Mouse (Mus musculus) limb, embryonic 12.5 days (tissue): Measurements from ENCODE around the gene Gna12. TPM values are rescaled to one million over a fixed set of nuclear protein-coding genes. Genes with fewer than 3 reads are reported as not detected.

Source experiments
- ATAC-seq: fragments of 200-750 bp; cut with Nextera tagmentation; 2 replicates; pipeline ENCODE4 v1.8.0; 2017; ENCODE audit warnings: low read depth, moderate TSS enrichment; ENCODE audit not compliant: insufficient number of reproducible peaks, insufficient read depth, low FRiP score, low TSS enrichment
- H3K27ac ChIP-seq: fragments of 300-500 bp; sonication (generic); 2 replicates; pipeline ENCODE4 v1.5.1; 2016; ENCODE audit warnings: mild to moderate bottlenecking, moderate library complexity
- H3K27me3 ChIP-seq: fragments of 300-500 bp; sonication (generic); 2 replicates; pipeline ENCODE4 v1.6.1; 2016; ENCODE audit warnings: mild to moderate bottlenecking, moderate library complexity
- H3K36me3 ChIP-seq: fragments of 300-500 bp; sonication (generic); 2 replicates; pipeline ENCODE4 v1.6.1; 2016; ENCODE audit warnings: mild to moderate bottlenecking, moderate library complexity
- H3K4me1 ChIP-seq: fragments of 300-500 bp; sonication (generic); replicated peaks from 2 replicates; pipeline ENCODE4 v1.6.1; 2016
- H3K4me2 ChIP-seq: fragments of 300-500 bp; sonication (generic); 2 replicates; pipeline ENCODE4 v1.6.1; 2016; ENCODE audit warnings: mild to moderate bottlenecking, moderate library complexity
- H3K4me3 ChIP-seq: fragments of 300-500 bp; sonication (generic); replicated peaks from 2 replicates; pipeline ENCODE4 v1.5.1; 2016; ENCODE audit warnings: mild to moderate bottlenecking
- H3K9ac ChIP-seq: fragments of 300-500 bp; sonication (generic); replicated peaks from 2 replicates; pipeline ENCODE4 v1.6.1; 2016; ENCODE audit warnings: mild to moderate bottlenecking, moderate library complexity
- H3K9me3 ChIP-seq: fragments of 300-500 bp; sonication (generic); 2 replicates; pipeline ENCODE4 v1.6.1; 2016; ENCODE audit warnings: mild to moderate bottlenecking, moderate library complexity
- WGBS: fragments of 180-500 bp; shearing (Covaris S2); methylation state at CpG from one replicate; pipeline ENCODE4 v1.1.7; 2016; 5-methylcytosine and 5-hydroxymethylcytosine counted together
- polyA plus RNA-seq: library from polyadenylated mRNA; unstranded; fragments of >200 nt; fragmentation: Nextera tagmentation; extraction: Ambion mirVana; gene quantifications from 2 replicates; pipeline ENCODE4 v1.2.1, GENCODE M21; 2016

Gna12 gene
- polyA plus RNA-seq, 1 experiment from 2014 or later, result 49.7 TPM

DNA sequence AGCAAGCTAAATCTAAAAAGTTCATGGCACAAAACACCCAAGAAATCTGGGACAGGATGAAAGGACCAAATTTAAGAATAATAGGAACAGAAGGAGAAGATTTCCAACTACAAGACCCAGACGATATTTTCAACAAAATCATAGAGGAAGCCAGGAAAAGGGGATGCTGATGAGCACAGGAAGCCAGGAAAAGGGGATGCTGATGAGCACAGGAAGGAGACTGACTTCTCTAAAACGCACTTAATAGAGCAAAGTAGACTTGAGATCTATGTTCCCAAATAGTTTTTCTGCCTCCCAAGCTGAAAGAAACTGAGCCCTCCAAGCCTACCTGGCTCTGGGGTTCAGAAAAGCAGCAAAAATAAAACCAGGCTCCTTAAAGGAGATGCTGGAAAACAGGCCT is 2.8 kb downstream of the Gna12 start:
- ATAC-seq, result no peak
- no peaks in the 10 kb centered on the region for H3K9me3 ChIP-seq
- no peak overlapping the region for H3K4me2 ChIP-seq
- peaks cover 31% of the 10 kb centered on the region for H3K4me1 ChIP-seq
- no peak overlapping the region for H3K4me3 ChIP-seq
- WGBS, result 61% methylated on average over 2 of the region's 2 CpGs
- H3K9ac ChIP-seq, result no peak overlapping the region
- H3K27ac ChIP-seq, result no peak overlapping the region
- H3K27me3 ChIP-seq, result no peaks in the 10 kb centered on the region
- peaks cover 12% of the 10 kb centered on the region; the same call in 1 of the 2 replicates for H3K36me3 ChIP-seq

DNA sequence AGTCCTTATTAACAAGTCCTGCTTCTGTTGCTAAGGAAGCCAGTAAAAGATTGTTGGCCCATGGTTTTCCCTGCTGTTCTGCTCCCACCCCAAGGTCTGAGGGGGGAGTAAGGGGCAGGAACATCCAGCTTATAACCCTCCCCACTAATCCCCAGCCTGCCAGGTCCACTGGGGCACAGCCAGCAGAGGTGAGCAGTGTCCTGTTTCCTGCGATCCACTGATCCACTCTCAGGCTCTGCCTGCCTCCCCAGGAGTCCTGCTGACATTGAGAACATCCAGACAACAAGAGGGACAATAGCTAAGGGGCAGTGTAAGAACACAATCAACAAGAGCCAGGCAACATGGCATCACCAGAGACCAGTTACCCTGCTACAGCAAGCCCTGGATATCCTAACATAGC is 3.4 kb downstream of the Gna12 start:
- H3K9me3 ChIP-seq, result no peaks in the 10 kb centered on the region
- no peaks in the 10 kb centered on the region for H3K27me3 ChIP-seq
- H3K4me2 ChIP-seq, result 0 out of 2 replicates have a peak overlapping the region, but pooled peaks have one; percentile 4
- no peak overlapping the region for H3K4me3 ChIP-seq
- 28% methylated on average over 1 of the region's 1 CpGs for whole genome bisulfite sequencing
- ATAC-seq, result no peak
- no peak overlapping the region for H3K27ac ChIP-seq
- H3K4me1 ChIP-seq, result peaks cover 31% of the 10 kb centered on the region
- no peak overlapping the region for H3K9ac ChIP-seq
- peaks cover 12% of the 10 kb centered on the region; the same call in 1 of the 2 replicates for H3K36me3 ChIP-seq

DNA sequence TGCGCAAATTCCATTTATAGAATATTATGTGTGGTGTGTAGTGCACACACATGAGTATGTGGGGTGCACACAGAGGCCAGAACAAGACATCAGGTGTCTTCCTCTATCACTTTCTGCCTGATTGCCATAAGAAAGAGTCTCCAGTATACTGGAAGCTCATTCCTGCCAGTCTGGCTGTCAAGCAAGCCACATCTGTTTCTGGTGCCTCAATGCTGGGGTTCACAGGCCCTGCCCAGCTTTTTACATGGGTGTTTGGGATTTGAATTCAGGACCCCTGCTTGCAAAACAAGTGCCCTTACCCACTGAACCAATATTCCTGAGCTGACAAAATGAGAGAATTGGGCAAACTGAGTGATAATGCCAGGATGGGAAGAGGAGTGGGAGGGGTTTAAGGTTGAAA is 4.1 kb downstream of the Gna12 start:
- 97% methylated on average over 1 of the region's 1 CpGs for WGBS

DNA sequence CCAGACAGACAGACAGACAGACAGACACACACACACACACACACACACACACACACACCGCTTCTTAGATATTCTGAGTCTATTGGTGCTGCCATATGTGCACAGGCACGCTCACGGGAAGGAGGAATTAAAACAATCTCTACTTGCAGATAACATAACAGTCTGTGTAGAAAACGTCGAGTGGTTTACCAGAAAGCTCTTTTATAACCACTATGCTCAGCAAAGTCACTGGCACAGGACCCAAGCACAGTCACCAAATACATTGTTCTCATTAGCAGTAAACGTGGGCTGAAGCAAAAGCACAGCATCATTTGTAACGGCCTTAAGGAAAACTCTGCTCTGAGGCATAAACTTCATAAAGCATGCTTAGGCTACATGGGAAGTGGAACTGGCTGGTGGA is 6.1 kb downstream of the Gna12 start:
- no peaks in the 10 kb centered on the region for H3K27me3 ChIP-seq
- 83% methylated on average over 7 of the region's 7 CpGs for WGBS
- no peak for ATAC-seq
- no peak overlapping the region for H3K27ac ChIP-seq
- peaks cover 12% of the 10 kb centered on the region; the same call in 1 of the 2 replicates for H3K36me3 ChIP-seq
- H3K4me1 ChIP-seq, result peaks cover 31% of the 10 kb centered on the region
- H3K4me2 ChIP-seq, result no peak overlapping the region
- H3K4me3 ChIP-seq, result no peak overlapping the region
- H3K9ac ChIP-seq, result no peak overlapping the region
- H3K9me3 ChIP-seq, result no peaks in the 10 kb centered on the region

More for the DNA sequence above, 4.1 kb downstream of the Gna12 start:
- H3K9ac ChIP-seq, result no peak overlapping the region
- H3K27me3 ChIP-seq, result no peaks in the 10 kb centered on the region
- H3K9me3 ChIP-seq, result no peaks in the 10 kb centered on the region
- H3K4me3 ChIP-seq, result no peak overlapping the region
- no peak for ATAC-seq
- H3K4me1 ChIP-seq, result peaks cover 31% of the 10 kb centered on the region
- H3K36me3 ChIP-seq, result peaks cover 12% of the 10 kb centered on the region; the same call in 1 of the 2 replicates
- no peak overlapping the region for H3K4me2 ChIP-seq
- no peak overlapping the region for H3K27ac ChIP-seq

DNA sequence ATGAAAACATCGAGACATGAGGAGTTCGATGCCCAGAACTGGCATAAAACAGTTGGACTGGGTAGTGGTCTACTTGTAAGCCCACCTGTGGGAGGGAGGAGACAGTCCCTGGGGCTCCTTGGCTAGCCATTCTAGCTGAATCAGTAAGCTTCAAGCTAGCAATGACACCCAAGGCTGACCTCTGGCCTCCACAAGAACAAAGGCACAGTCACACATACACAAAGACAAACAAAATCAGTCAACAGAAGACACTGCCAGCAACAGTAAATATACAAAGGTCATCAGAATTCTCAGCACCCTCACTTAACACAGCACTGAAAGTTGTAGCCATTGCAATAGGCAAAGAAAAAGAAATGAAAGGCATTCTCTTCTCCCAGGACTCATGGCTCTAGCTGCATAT is 6.8 kb downstream of the Gna12 start:
- Histone ChIP-seq H3K4me3 (no peak overlapping the region), H3K9ac (no peak overlapping the region), H3K27me3 (no peaks in the 10 kb centered on the region), H3K36me3 (peaks cover 12% of the 10 kb centered on the region; the same call in 1 of the 2 replicates), H3K9me3 (no peaks in the 10 kb centered on the region), H3K4me2 (no peak overlapping the region), H3K27ac (no peak overlapping the region), H3K4me1 (peaks cover 30% of the 10 kb centered on the region)
- WGBS, result 89% methylated on average over 2 of the region's 2 CpGs
- no peak for ATAC-seq

DNA sequence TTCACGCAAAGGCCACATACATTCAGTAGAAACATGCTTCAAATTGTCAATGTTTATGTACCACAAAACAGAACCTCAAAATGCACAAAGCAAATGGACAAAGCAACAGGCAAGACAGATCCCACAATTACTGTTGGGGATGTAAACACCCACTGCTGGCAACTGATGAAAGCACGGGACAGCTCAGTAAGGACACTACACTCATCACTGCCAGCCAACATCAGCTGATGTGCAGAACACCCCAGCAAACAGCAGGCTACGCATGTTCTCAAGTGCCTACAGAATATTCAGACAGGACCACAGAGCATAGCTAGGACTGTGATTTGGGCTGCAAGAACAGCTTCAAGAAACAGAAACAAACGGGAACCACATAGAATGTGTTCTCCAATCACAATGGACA is 8.3 kb downstream of the Gna12 start:
- 87% methylated on average over 4 of the region's 4 CpGs for WGBS
- ATAC-seq, result no peak

DNA sequence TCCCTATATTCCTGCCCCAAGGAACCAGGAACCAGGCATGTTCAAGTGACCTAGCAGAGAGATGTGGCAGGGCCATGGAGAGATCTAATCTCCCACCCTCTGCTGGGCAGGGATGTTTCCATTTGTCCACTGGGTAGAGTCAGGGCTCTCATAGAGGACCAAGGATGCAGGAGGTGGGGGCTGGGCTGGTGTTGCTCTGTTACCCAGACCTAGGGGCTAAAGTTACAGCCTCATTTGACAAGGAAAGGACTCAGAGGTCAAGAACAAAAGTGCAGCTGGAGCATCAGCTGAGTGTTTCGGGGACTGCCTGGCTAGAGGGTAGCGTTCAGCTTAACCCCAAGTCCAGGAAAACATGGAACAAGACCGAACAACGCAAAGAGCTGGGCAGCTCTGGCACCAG is 9.7 kb downstream of the Gna12 start:
- no peak for ATAC-seq
- no peak overlapping the region for H3K4me2 ChIP-seq
- peaks cover 14% of the 10 kb centered on the region for H3K4me1 ChIP-seq
- H3K36me3 ChIP-seq, result peaks cover 11% of the 10 kb centered on the region; the same call in 1 of the 2 replicates
- no peak overlapping the region for H3K9ac ChIP-seq
- no peak overlapping the region for H3K27ac ChIP-seq
- H3K4me3 ChIP-seq, result no peak overlapping the region
- WGBS, result 79% methylated on average over 4 of the region's 4 CpGs
- H3K27me3 ChIP-seq, result no peaks in the 10 kb centered on the region
- H3K9me3 ChIP-seq, result no peaks in the 10 kb centered on the region

More for the DNA sequence above, 8.3 kb downstream of the Gna12 start:
- no peaks in the 10 kb centered on the region for H3K27me3 ChIP-seq
- H3K9me3 ChIP-seq, result no peaks in the 10 kb centered on the region
- H3K36me3 ChIP-seq, result peaks cover 15% of the 10 kb centered on the region; the same call in 1 of the 2 replicates
- H3K4me1 ChIP-seq, result peaks cover 15% of the 10 kb centered on the region
- H3K4me3 ChIP-seq, result no peak overlapping the region
- no peak overlapping the region for H3K4me2 ChIP-seq
- no peak overlapping the region for H3K9ac ChIP-seq
- H3K27ac ChIP-seq, result no peak overlapping the region

DNA sequence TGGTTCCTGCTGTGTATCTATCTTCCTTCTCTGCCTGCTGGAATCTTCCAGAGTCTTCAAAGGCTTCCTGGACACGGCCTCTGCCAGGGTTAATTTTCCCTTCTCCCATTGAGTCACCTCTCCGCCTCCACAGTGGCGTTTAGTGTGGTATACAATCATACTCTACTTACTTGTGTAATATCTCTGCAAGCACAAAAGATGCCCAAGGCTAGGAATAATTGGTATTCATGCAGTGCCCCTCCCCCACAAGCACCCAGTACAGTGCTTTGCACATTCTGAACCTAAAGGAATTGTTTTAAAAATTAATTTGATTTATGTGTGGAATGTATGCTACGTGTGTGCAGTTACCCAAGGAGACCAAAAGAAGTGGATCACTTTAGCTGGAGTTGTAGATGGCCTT is 10.6 kb downstream of the Gna12 start:
- 72% methylated on average over 4 of the region's 4 CpGs for WGBS
- ATAC-seq, result no peak
- H3K9me3 ChIP-seq, result no peaks in the 10 kb centered on the region

DNA sequence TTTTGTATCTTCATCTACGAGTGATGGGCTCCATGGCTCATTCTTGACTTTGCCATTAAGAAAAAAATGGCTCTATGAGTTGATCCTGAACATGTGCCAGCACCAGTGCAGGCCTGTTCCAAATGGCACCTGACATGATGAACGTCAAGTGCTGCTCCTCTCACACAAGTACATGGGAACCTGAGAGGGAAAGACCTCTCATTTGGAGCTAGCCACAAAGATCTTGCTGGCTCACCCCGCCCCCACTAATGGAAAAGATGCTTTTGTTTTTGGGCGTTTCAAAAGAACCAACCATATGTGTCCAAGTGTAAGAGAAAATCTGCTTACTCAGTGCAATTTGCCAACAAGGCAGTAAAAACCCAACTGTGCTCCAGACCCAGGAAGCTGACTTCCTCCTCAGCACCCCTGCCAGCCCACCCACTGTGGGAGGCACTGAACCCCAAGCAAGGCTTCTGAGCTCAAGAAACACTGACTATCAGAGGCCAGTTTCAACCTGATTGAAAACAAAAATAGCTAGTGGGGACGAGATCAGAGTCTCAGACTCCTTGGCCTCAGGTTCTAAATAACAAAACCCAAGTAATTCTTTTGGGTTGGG is 11.7 kb downstream of the Gna12 start:
- no peak for ATAC-seq
- 75% methylated on average over 5 of the region's 5 CpGs for WGBS
- no peak overlapping the region for H3K4me3 ChIP-seq
- peaks cover 30% of the 10 kb centered on the region for H3K4me1 ChIP-seq
- peaks cover 3% of the 10 kb centered on the region; the same call in 1 of the 2 replicates for H3K36me3 ChIP-seq
- no peak overlapping the region for H3K9ac ChIP-seq
- H3K4me2 ChIP-seq, result no peak overlapping the region
- no peak overlapping the region for H3K27ac ChIP-seq
- no peaks in the 10 kb centered on the region for H3K27me3 ChIP-seq
- no peaks in the 10 kb centered on the region for H3K9me3 ChIP-seq

More for the DNA sequence above, 10.6 kb downstream of the Gna12 start:
- H3K4me3 ChIP-seq, result no peak overlapping the region
- H3K36me3 ChIP-seq, result peaks cover 8% of the 10 kb centered on the region; the same call in 1 of the 2 replicates
- H3K27me3 ChIP-seq, result no peaks in the 10 kb centered on the region
- H3K27ac ChIP-seq, result no peak overlapping the region
- peaks cover 22% of the 10 kb centered on the region for H3K4me1 ChIP-seq
- no peak overlapping the region for H3K9ac ChIP-seq
- no peak overlapping the region for H3K4me2 ChIP-seq

DNA sequence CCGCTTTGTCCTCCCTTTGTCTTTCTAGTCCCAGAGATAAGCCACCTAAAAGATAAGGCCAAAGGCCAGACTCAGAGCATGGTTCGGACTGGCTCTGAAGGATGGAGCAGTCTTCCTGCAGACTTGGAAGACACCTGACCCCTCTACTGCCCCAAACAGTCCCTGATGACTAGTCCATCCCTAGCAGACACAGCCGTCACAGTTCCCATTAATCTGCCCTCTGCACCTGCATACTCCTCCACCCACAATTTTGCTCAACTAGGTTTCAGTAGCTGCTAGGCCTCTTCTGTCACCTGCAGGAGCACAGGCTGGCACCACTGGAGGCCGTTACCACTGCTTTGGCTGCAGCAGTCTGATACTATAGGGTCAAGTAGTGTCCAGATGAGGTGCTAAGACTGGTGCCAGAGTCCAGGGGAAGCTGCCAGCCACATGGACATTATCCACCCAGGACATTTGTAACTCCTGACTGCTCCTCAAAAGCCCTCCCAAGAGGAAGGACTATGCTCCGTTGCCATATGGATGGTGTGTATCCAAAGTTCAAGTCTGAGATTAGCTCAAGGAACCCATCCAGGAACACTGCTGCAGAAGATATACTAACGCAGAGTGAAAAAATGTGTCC is 13.2 kb downstream of the Gna12 start:
- WGBS, result 89% methylated on average over 6 of the region's 6 CpGs
- Histone ChIP-seq H3K9me3 (no peaks in the 10 kb centered on the region), H3K4me1 (peaks cover 45% of the 10 kb centered on the region), H3K27ac (no peak overlapping the region), H3K4me2 (no peak overlapping the region), H3K4me3 (no peak overlapping the region), H3K9ac (no peak overlapping the region), H3K36me3 (peaks cover 3% of the 10 kb centered on the region; the same call in 1 of the 2 replicates), H3K27me3 (no peaks in the 10 kb centered on the region)
- ATAC-seq, result no peak

DNA sequence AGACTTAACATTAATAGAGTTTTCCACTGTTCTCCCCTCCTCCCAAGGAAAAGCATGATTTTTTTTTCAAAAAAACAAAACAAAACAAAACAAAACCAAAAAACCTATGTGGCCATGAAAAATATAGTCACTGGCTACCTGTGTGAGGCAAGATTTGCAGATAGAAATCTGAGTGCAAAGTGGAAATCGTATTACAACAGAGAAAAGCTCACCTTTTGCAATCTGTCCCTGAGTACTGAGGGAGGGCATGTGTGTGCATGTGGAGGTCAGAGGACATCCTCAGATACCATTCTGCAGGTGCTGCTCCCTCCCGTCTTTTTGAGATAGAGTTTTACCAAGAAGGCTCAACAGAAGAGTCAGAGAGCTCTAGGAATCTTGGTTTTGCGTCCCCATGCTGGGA is 14.2 kb downstream of the Gna12 start:
- Histone ChIP-seq H3K4me1 (peaks cover 51% of the 10 kb centered on the region), H3K9ac (no peak overlapping the region), H3K9me3 (no peaks in the 10 kb centered on the region), H3K36me3 (peaks cover 3% of the 10 kb centered on the region; the same call in 1 of the 2 replicates), H3K27ac (no peak overlapping the region), H3K4me3 (no peak overlapping the region), H3K4me2 (no peak overlapping the region), H3K27me3 (no peaks in the 10 kb centered on the region)
- 92% methylated on average over 3 of the region's 3 CpGs for whole genome bisulfite sequencing
- ATAC-seq, result no peak
